Mouse (Mus musculus) spleen, adult 2 months (tissue): ENCODE data around the gene Kat5.

Experiments used
- CTCF ChIP-seq: fragments of 200-500 bp; IDR thresholded peaks from 2 replicates; pipeline ENCODE4 v1.5.1; 2011; ENCODE audit warnings: mild to moderate bottlenecking, inconsistent platforms; ENCODE audit not compliant: insufficient read depth, insufficient read length, insufficient replicate concordance; ENCODE audit errors: extremely low read depth
- POLR2A ChIP-seq: fragments of 200-500 bp; IDR thresholded peaks from 2 replicates; pipeline ENCODE4 v1.6.1; 2011; ENCODE audit warnings: low read depth, low read length, inconsistent platforms

DNA sequence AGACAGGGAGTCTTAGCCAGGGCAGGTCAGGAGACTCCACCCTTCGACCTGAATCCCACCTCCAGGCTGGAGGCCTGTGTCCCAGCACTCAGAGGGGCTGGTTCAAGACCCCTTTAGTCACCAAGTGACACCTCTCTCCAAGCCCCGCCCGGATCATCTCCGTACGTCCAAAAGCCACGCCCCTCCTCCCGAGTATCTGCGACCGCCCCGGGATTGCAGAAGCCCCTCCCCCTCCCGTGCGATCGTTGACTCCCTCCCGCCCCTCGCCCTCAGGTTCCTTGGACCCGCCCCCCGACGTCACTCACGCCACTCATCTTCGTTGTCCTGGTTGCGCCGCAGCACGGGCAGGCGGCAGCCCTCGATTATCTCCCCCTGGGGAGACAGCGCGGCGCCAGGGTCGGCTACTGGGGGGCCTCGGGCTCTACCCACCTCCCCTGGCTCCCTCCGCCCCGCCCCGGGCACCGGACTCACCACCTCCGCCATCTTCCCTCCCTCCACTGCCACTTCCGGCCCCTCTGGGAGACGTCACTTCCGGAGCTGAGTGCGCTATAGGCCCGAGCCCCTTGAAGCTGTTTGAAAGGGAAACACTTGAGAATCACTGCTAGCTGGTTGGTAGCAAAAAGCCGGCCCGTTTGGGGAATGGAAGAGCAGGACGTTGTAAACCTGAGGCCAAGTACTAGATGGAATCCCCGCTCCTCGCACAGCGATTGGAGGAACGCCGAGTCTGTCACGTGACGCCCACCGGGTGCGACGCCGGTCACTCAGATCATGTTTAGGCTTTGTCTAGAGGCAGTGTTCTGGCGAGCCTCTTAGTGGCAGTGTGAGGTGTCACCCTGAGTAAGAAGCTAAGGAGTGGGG is at the start of gene Kat5:
- TF ChIP-seq CTCF (no peak), POLR2A (peak; percentile 25)
